Mouse (Mus musculus) bone marrow, adult 2 months (tissue): ENCODE data around the gene Rgs5. TPM values are rescaled to one million over a fixed set of nuclear protein-coding genes. Genes with fewer than 3 reads are reported as not detected.

ENCODE experiments used
- H3K27ac ChIP-seq: fragments of 200-500 bp; 2 replicates; pipeline ENCODE4 v1.5.1; 2012; ENCODE audit warnings: low read depth, mild to moderate bottlenecking, control low read depth, inconsistent platforms, low read length; ENCODE audit not compliant: control insufficient read depth, poor library complexity, insufficient read depth
- H3K4me1 ChIP-seq: fragments of 200-500 bp; 2 replicates; pipeline ENCODE4 v1.6.1; 2011; ENCODE audit warnings: low read length; ENCODE audit not compliant: control insufficient read depth, insufficient read depth
- H3K4me3 ChIP-seq: fragments of 200-500 bp; replicated peaks from 2 replicates; pipeline ENCODE3; 2011; ENCODE audit warnings: mild to moderate bottlenecking, low read depth, low read length, control low read depth; ENCODE audit not compliant: control insufficient read depth
- CTCF ChIP-seq: fragments of 200-500 bp; IDR thresholded peaks from 2 replicates; pipeline ENCODE4 v1.5.1; 2011; ENCODE audit warnings: low read length, control low read depth; ENCODE audit not compliant: control insufficient read depth, insufficient read depth
- POLR2A ChIP-seq: fragments of 200-500 bp; IDR thresholded peaks from 2 replicates; pipeline ENCODE4 v1.6.1; 2011; ENCODE audit warnings: low read depth, mild to moderate bottlenecking, control low read depth, low read length, borderline replicate concordance; ENCODE audit not compliant: control insufficient read depth
- WGBS: fragments of 180-500 bp; shearing (Covaris S2); methylation state at CpG from one replicate; pipeline ENCODE4 v1.1.7; 2018; 5-methylcytosine and 5-hydroxymethylcytosine counted together
- polyA plus RNA-seq: library from polyadenylated mRNA; stranded (reverse); fragments of >200 nt; gene quantifications from 2 replicates; pipeline ENCODE4 v1.2.4, GENCODE M21; 2011; ENCODE audit warnings: low replicate concordance; ENCODE audit not compliant: missing spikeins, insufficient read depth, insufficient read length

Gene Rgs5
- polyA plus RNA-seq: 5.5 TPM in 2 replicates

- H3K4me1 ChIP-seq: no peaks in the 10 kb centered on the region
- H3K27ac ChIP-seq: no peak within 1 kb of the TSS; the same call in 1 of the 2 replicates
- TF ChIP-seq CTCF: no peak
- TF ChIP-seq POLR2A: no peak
- H3K4me3 ChIP-seq: no peak within 1 kb of the TSS
- 10% methylated on average over 8 of the region's 8 CpGs for WGBS
Observed at GRCm38 (mm10) chr1:169655256-169655655, at the start of gene Rgs5. Gene Rgs5, plus strand, starts transcription at chr1:169655501.

- no peak for TF ChIP-seq POLR2A
- TF ChIP-seq CTCF: no peak
- 81% methylated on average over 3 of the region's 3 CpGs for WGBS
- no peak overlapping the region for H3K4me3 ChIP-seq
- H3K4me1 ChIP-seq: no peaks in the 10 kb centered on the region; the same call in 1 of the 2 replicates
- no peak overlapping the region for H3K27ac ChIP-seq
Observed at GRCm38 (mm10) chr1:169606164-169606563, 49.1 kb upstream of the Rgs5 start.

GRCm38 (mm10) chr1:169629738-169630137, 25.6 kb upstream of the Rgs5 start:
- no peak for TF ChIP-seq CTCF
- no peak for TF ChIP-seq POLR2A
- Histone ChIP-seq H3K27ac (no peak overlapping the region), H3K4me3 (no peak overlapping the region), H3K4me1 (no peaks in the 10 kb centered on the region)
- WGBS: 87% methylated on average over 7 of the region's 7 CpGs

- TF ChIP-seq POLR2A: no peak
- TF ChIP-seq CTCF: no peak
- H3K27ac ChIP-seq: no peak overlapping the region
- WGBS: 71% methylated on average over 14 of the region's 14 CpGs
- H3K4me3 ChIP-seq: no peak overlapping the region
- H3K4me1 ChIP-seq: no peaks in the 10 kb centered on the region
Observed at GRCm38 (mm10) chr1:169637251-169637750, 18.0 kb upstream of the Rgs5 start.

GRCm38 (mm10) chr1:169644884-169645653, 10.2 kb upstream of the Rgs5 start:
- H3K4me3 ChIP-seq: no peak overlapping the region
- WGBS: 59% methylated on average over 7 of the region's 7 CpGs
- no peak for TF ChIP-seq CTCF
- no peak for TF ChIP-seq POLR2A
- H3K4me1 ChIP-seq: no peaks in the 10 kb centered on the region
- H3K27ac ChIP-seq: no peak overlapping the region

GRCm38 (mm10) chr1:169659479-169659878, 4.2 kb downstream of the Rgs5 start:
- WGBS: 9% methylated on average over 4 of the region's 4 CpGs
- Histone ChIP-seq H3K4me1 (no peaks in the 10 kb centered on the region), H3K4me3 (no peak overlapping the region), H3K27ac (no peak overlapping the region)
- TF ChIP-seq POLR2A (no peak), CTCF (no peak)

GRCm38 (mm10) chr1:169667328-169667727, 12.0 kb downstream of the Rgs5 start:
- TF ChIP-seq CTCF: no peak
- 60% methylated on average over 4 of the region's 4 CpGs for WGBS

GRCm38 (mm10) chr1:169670705-169671104, 15.4 kb downstream of the Rgs5 start:
- Histone ChIP-seq H3K4me1 (no peaks in the 10 kb centered on the region), H3K4me3 (no peak overlapping the region), H3K27ac (no peak overlapping the region)
- TF ChIP-seq CTCF (no peak), POLR2A (no peak)
- WGBS: 53% methylated on average over 1 of the region's 1 CpGs

More at GRCm38 (mm10) chr1:169667328-169667727, 12.0 kb downstream of the Rgs5 start:
- H3K4me3 ChIP-seq: no peak overlapping the region
- H3K4me1 ChIP-seq: no peaks in the 10 kb centered on the region
- H3K27ac ChIP-seq: no peak overlapping the region

- Histone ChIP-seq H3K27ac (no peak overlapping the region), H3K4me1 (no peaks in the 10 kb centered on the region), H3K4me3 (no peak overlapping the region)
- 67% methylated on average over 2 of the region's 2 CpGs for WGBS
- TF ChIP-seq CTCF (no peak), POLR2A (no peak)
Observed at GRCm38 (mm10) chr1:169671801-169672200, 16.5 kb downstream of the Rgs5 start.
